Mouse (Mus musculus) CH12.LX (cell line): ENCODE data around the gene Tmbim6. TPM values are rescaled to one million over a fixed set of nuclear protein-coding genes. Genes with fewer than 3 reads are reported as not detected.

Experiments used
- DNase-seq: peaks from one replicate; pipeline ENCODE4 v3.0.0-alpha.2; 2013; ENCODE audit errors: extremely low read depth
- H3K27ac ChIP-seq: 2 replicates; pipeline ENCODE4 v1.5.1; 2012; ENCODE audit warnings: low read depth, mild to moderate bottlenecking, control low read depth, moderate library complexity; ENCODE audit not compliant: insufficient read depth
- H3K27me3 ChIP-seq: replicated peaks from 2 replicates; pipeline ENCODE3; 2012; ENCODE audit warnings: inconsistent platforms
- H3K36me3 ChIP-seq, 2 experiments: replicated peaks in 1 of 2; 2 replicates each; pipeline versions ENCODE3 to v1.6.1; 2012; ENCODE audit warnings: inconsistent platforms in 1 of 2, low read length in 1 of 2, mild to moderate bottlenecking in 1 of 2, mixed read lengths in 1 of 2, moderate library complexity in 1 of 2; ENCODE audit not compliant: control insufficient read depth in 1 of 2, insufficient read depth in 1 of 2
- H3K4me1 ChIP-seq, 2 experiments: 2 replicates each; pipeline ENCODE4 v1.6.1; 2012; ENCODE audit warnings: inconsistent platforms in 1 of 2, moderate library complexity in 1 of 2; ENCODE audit not compliant: insufficient read depth in 2 of 2, control insufficient read depth in 1 of 2
- H3K4me2 ChIP-seq: 2 replicates; pipeline ENCODE4 v1.6.1; 2012; ENCODE audit warnings: low read depth, mild to moderate bottlenecking, control low read depth; ENCODE audit not compliant: poor library complexity, insufficient read depth, severe bottlenecking
- H3K4me3 ChIP-seq, 3 experiments: fragments of 150-350 bp in 1 of 3; sonication (generic) in 1 of 3; replicated peaks in 1 of 3; 2 replicates each; pipeline versions ENCODE3 to v1.5.1; 2011 to 2012; ENCODE audit warnings: low read depth in 2 of 3, low read length in 2 of 3, mild to moderate bottlenecking in 2 of 3, moderate library complexity in 2 of 3, control low read depth in 1 of 3, improper control_type of control experiment in 1 of 3, inconsistent platforms in 1 of 3, mixed read lengths in 1 of 3; ENCODE audit not compliant: poor library complexity in 1 of 3
- H3K79me2 ChIP-seq: replicated peaks from 2 replicates; pipeline ENCODE4 v1.6.1; 2012; ENCODE audit warnings: mild to moderate bottlenecking, moderate library complexity; ENCODE audit not compliant: control insufficient read depth, poor library complexity, insufficient read depth, severe bottlenecking; ENCODE audit errors: extremely low read depth
- H3K9ac ChIP-seq: 2 replicates; pipeline ENCODE4 v1.6.1; 2012; ENCODE audit warnings: low read depth, mild to moderate bottlenecking, control low read depth, moderate library complexity; ENCODE audit not compliant: insufficient read depth
- H3K9me3 ChIP-seq: replicated peaks from 2 replicates; pipeline ENCODE3; 2012; ENCODE audit warnings: low read length, inconsistent platforms, mixed read lengths
- BHLHE40 ChIP-seq: IDR thresholded peaks from 2 replicates; pipeline ENCODE4 v1.6.1; 2011; ENCODE audit warnings: mild to moderate bottlenecking, low read depth, low read length, improper control_type of control experiment
- CHD1 ChIP-seq: IDR thresholded peaks from 2 replicates; pipeline ENCODE4 v1.6.1; 2012; ENCODE audit warnings: low read depth, low read length, improper control_type of control experiment, inconsistent platforms
- CHD2 ChIP-seq: IDR thresholded peaks from 2 replicates; pipeline ENCODE4 v1.6.1; 2011; ENCODE audit warnings: low read length, improper control_type of control experiment
- CTCF ChIP-seq, 2 experiments: IDR thresholded peaks in 1 of 2; conservative IDR thresholded peaks in 1 of 2; 2 replicates each; pipeline ENCODE4 v1.5.1; 2011 to 2012; ENCODE audit warnings: low read depth in 2 of 2, low read length in 2 of 2, improper control_type of control experiment in 1 of 2, inconsistent platforms in 1 of 2, mild to moderate bottlenecking in 1 of 2, moderate library complexity in 1 of 2
- E2F4 ChIP-seq: IDR thresholded peaks from 2 replicates; pipeline ENCODE4 v1.6.1; 2011; ENCODE audit warnings: low read depth, low read length, improper control_type of control experiment; ENCODE audit not compliant: insufficient replicate concordance
- ELF1 ChIP-seq: IDR thresholded peaks from 2 replicates; pipeline ENCODE4 v1.6.1; 2014; ENCODE audit warnings: low read depth, mild to moderate bottlenecking, inconsistent platforms, low read length, improper control_type of control experiment
- EP300 ChIP-seq: IDR thresholded peaks from 2 replicates; pipeline ENCODE4 v1.6.1; 2011; ENCODE audit warnings: low read length, improper control_type of control experiment
- ETS1 ChIP-seq: conservative IDR thresholded peaks from 2 replicates; pipeline ENCODE4 v1.6.1; 2012; ENCODE audit warnings: low read depth, mild to moderate bottlenecking, inconsistent platforms, low read length, improper control_type of control experiment, moderate library complexity
- GABPA ChIP-seq: IDR thresholded peaks from 2 replicates; pipeline ENCODE4 v1.6.1; 2012; ENCODE audit warnings: low read depth, low read length, improper control_type of control experiment, inconsistent platforms; ENCODE audit not compliant: insufficient replicate concordance
- HCFC1 ChIP-seq: IDR thresholded peaks from 2 replicates; pipeline ENCODE4 v1.6.1; 2012; ENCODE audit warnings: low read depth, mild to moderate bottlenecking, inconsistent platforms, low read length, improper control_type of control experiment
- IRF4 ChIP-seq: IDR thresholded peaks from 2 replicates; pipeline ENCODE4 v1.6.1; 2014; ENCODE audit warnings: low read depth, mild to moderate bottlenecking, inconsistent platforms, low read length, improper control_type of control experiment
- JUN ChIP-seq: IDR thresholded peaks from 2 replicates; pipeline ENCODE4 v1.6.1; 2011; ENCODE audit warnings: low read depth, mild to moderate bottlenecking, low read length, improper control_type of control experiment, moderate library complexity; ENCODE audit not compliant: insufficient read depth
- JUND ChIP-seq: conservative IDR thresholded peaks from 2 replicates; pipeline ENCODE4 v1.6.1; 2011; ENCODE audit warnings: low read depth, low read length, improper control_type of control experiment
- KAT2A ChIP-seq: IDR thresholded peaks from 2 replicates; pipeline ENCODE4 v1.6.1; 2012; ENCODE audit warnings: low read length, improper control_type of control experiment, inconsistent platforms; ENCODE audit not compliant: insufficient replicate concordance
- MAFK ChIP-seq: IDR thresholded peaks from 2 replicates; pipeline ENCODE4 v1.6.1; 2011; ENCODE audit warnings: low read length, improper control_type of control experiment; ENCODE audit not compliant: insufficient replicate concordance
- MAX ChIP-seq: IDR thresholded peaks from 2 replicates; pipeline ENCODE4 v1.6.1; 2011; ENCODE audit warnings: low read length, improper control_type of control experiment
- MAZ ChIP-seq: IDR thresholded peaks from 2 replicates; pipeline ENCODE4 v1.6.1; 2012; ENCODE audit warnings: low read depth, mild to moderate bottlenecking, inconsistent platforms, low read length, improper control_type of control experiment, moderate library complexity
- MEF2A ChIP-seq: IDR thresholded peaks from 2 replicates; pipeline ENCODE4 v1.6.1; 2014; ENCODE audit warnings: low read depth, mild to moderate bottlenecking, inconsistent platforms, low read length, improper control_type of control experiment, borderline replicate concordance
- MXI1 ChIP-seq: IDR thresholded peaks from 2 replicates; pipeline ENCODE4 v1.6.1; 2011; ENCODE audit warnings: mild to moderate bottlenecking, low read depth, low read length, improper control_type of control experiment
- MYC ChIP-seq: IDR thresholded peaks from 2 replicates; pipeline ENCODE4 v1.6.1; 2011; ENCODE audit warnings: low read depth, mild to moderate bottlenecking, improper control_type of control experiment, low read length
- NELFE ChIP-seq: IDR thresholded peaks from 2 replicates; pipeline ENCODE4 v1.6.1; 2011; ENCODE audit warnings: low read depth, low read length, improper control_type of control experiment
- NRF1 ChIP-seq: IDR thresholded peaks from 2 replicates; pipeline ENCODE4 v1.6.1; 2014; ENCODE audit warnings: low read depth, mild to moderate bottlenecking, inconsistent platforms, low read length, improper control_type of control experiment, moderate library complexity
- PAX5 ChIP-seq: IDR thresholded peaks from 2 replicates; pipeline ENCODE4 v1.6.1; 2012; ENCODE audit warnings: low read length, inconsistent platforms, mixed read lengths
- POLR2A ChIP-seq: IDR thresholded peaks from 2 replicates; pipeline ENCODE4 v1.6.1; 2011; ENCODE audit warnings: low read depth, mild to moderate bottlenecking, improper control_type of control experiment, low read length
- POLR2AphosphoS2 ChIP-seq: IDR thresholded peaks from 2 replicates; pipeline ENCODE4 v1.6.1; 2011; ENCODE audit warnings: low read depth, low read length, improper control_type of control experiment
- RAD21 ChIP-seq: IDR thresholded peaks from 2 replicates; pipeline ENCODE4 v1.6.1; 2011; ENCODE audit warnings: low read depth, mild to moderate bottlenecking, low read length, improper control_type of control experiment, moderate library complexity
- RCOR1 ChIP-seq: conservative IDR thresholded peaks from 2 replicates; pipeline ENCODE4 v1.6.1; 2012; ENCODE audit warnings: low read depth, mild to moderate bottlenecking, inconsistent platforms, low read length, improper control_type of control experiment
- SIN3A ChIP-seq: IDR thresholded peaks from 2 replicates; pipeline ENCODE4 v1.6.1; 2012; ENCODE audit warnings: low read length, improper control_type of control experiment, inconsistent platforms
- SMC3 ChIP-seq: IDR thresholded peaks from 2 replicates; pipeline ENCODE4 v1.6.1; 2011; ENCODE audit warnings: low read depth, low read length, improper control_type of control experiment
- TBP ChIP-seq: conservative IDR thresholded peaks from 2 replicates; pipeline ENCODE4 v1.6.1; 2011; ENCODE audit warnings: low read depth, low read length, improper control_type of control experiment
- TCF12 ChIP-seq: IDR thresholded peaks from 2 replicates; pipeline ENCODE4 v1.6.1; 2014; ENCODE audit warnings: low read depth, mild to moderate bottlenecking, inconsistent platforms, low read length, improper control_type of control experiment
- UBTF ChIP-seq: IDR thresholded peaks from 2 replicates; pipeline ENCODE4 v1.6.1; 2012; ENCODE audit warnings: low read depth, mild to moderate bottlenecking, inconsistent platforms, low read length, improper control_type of control experiment, moderate library complexity
- USF1 ChIP-seq: IDR thresholded peaks from 2 replicates; pipeline ENCODE4 v1.6.1; 2014; ENCODE audit warnings: low read depth, mild to moderate bottlenecking, inconsistent platforms, low read length, improper control_type of control experiment
- USF2 ChIP-seq: conservative IDR thresholded peaks from 2 replicates; pipeline ENCODE4 v1.6.1; 2011; ENCODE audit warnings: low read depth, low read length, improper control_type of control experiment
- ZC3H11A ChIP-seq: IDR thresholded peaks from 2 replicates; pipeline ENCODE4 v1.6.1; 2012; ENCODE audit warnings: low read depth, mild to moderate bottlenecking, inconsistent platforms, low read length, improper control_type of control experiment
- ZKSCAN1 ChIP-seq: IDR thresholded peaks from 2 replicates; pipeline ENCODE4 v1.6.1; 2012; ENCODE audit warnings: low read depth, inconsistent platforms, low read length, improper control_type of control experiment, borderline replicate concordance
- ZMIZ1 ChIP-seq: IDR thresholded peaks from 2 replicates; pipeline ENCODE4 v1.6.1; 2012; ENCODE audit warnings: low read depth, mild to moderate bottlenecking, inconsistent platforms, low read length, improper control_type of control experiment
- ZNF384 ChIP-seq: IDR thresholded peaks from 2 replicates; pipeline ENCODE4 v1.6.1; 2012; ENCODE audit warnings: low read depth, low read length, improper control_type of control experiment, inconsistent platforms
- dilution Hi-C: fragments of 300-500 bp; cut with MboI; formaldehyde crosslinking; loops from 2 replicates; pipeline ENCODE4 v1.14.3; 2020; ENCODE audit warnings: low sequenced_read_pairs; ENCODE audit not compliant: extremely low pct_unique_long_range_greater_than_20kb, extremely low pct_ligation_motif_present
- in situ Hi-C: fragments of 300-500 bp; cut with MboI; formaldehyde crosslinking; loops from 3 replicates; pipeline ENCODE4 v1.14.3; 2019; ENCODE audit warnings: low sequenced_read_pairs, low pct_ligation_motif_present, low pct_unique_long_range_greater_than_20kb, mixed read lengths
- polyA plus RNA-seq: library from polyadenylated mRNA; unstranded; fragments of >175 nt; gene quantifications from 2 replicates; pipeline ENCODE4 v1.2.1, GENCODE M21; 2012; ENCODE audit warnings: low read depth; ENCODE audit not compliant: insufficient read length
- total RNA-seq, 2 experiments: library from RNA; depleted of rRNA; stranded (reverse); fragments of 300-350 nt in 1 of 2; fragments of >200 nt in 1 of 2; gene quantifications; 2 replicates each; pipeline ENCODE4 v1.2.3; 2012 to 2014

Tmbim6 gene
- total and polyA plus RNA-seq, 3 experiments = 268 to 329 (median 269) TPM

- H3K9me3 ChIP-seq = no peaks in the 10 kb centered on the region
- H3K4me3 ChIP-seq = peak overlapping the region; percentile 35 to 53 (median 52)
- peaks cover 0 to 8% of the 10 kb centered on the region in 2 experiments for H3K36me3 ChIP-seq
- peak; percentile 98 for DNase-seq
- TF ChIP-seq POLR2A = peak; percentile 73
- peak; percentile 83; the same call in 1 of the 2 replicates for TF ChIP-seq MYC
- peak; percentile 58; the same call in 1 of the 2 replicates for TF ChIP-seq RCOR1
- peak; percentile 96 for TF ChIP-seq TCF12
- TF ChIP-seq NELFE = peak; percentile 55; the same call in 1 of the 2 replicates
- TF ChIP-seq ZKSCAN1 = peak; percentile 31; the same call in 1 of the 2 replicates
- TF ChIP-seq USF1 = no peak
- TF ChIP-seq IRF4 = peak; percentile 98
- peak; percentile 99 for TF ChIP-seq UBTF
- TF ChIP-seq USF2 = no peak; the same call in 1 of the 2 replicates
- peak; percentile 92 for TF ChIP-seq MEF2A
- TF ChIP-seq ZC3H11A = no peak
- peak; percentile 90 for TF ChIP-seq MAX
- peak; percentile 50 for TF ChIP-seq SMC3
- peak; percentile 92 for TF ChIP-seq SIN3A
- no peak for TF ChIP-seq E2F4
- peak; percentile 86 for TF ChIP-seq BHLHE40
- peak; percentile 40 for TF ChIP-seq RAD21
- peak; percentile 97 for TF ChIP-seq TBP
- peak; percentile 30; the same call in 1 of the 2 replicates for TF ChIP-seq ZNF384
- TF ChIP-seq JUN = no peak; the same call in 1 of the 2 replicates
- TF ChIP-seq ELF1 = peak; percentile 70
- TF ChIP-seq GABPA = no peak
- TF ChIP-seq CTCF (conservative IDR thresholded peaks at IDR 0.05 in 1 of 2, IDR thresholded peaks at IDR 0.05 in 1 of 2; ENCODE audit: low read depth in 2 of 2, low read length in 2 of 2) = peak in 1 of 2 experiments; percentile 54; a peak in 2 of 4 replicates
- TF ChIP-seq CHD1 = no peak
- TF ChIP-seq JUND = peak; percentile 52; the same call in 1 of the 2 replicates
- TF ChIP-seq PAX5 = no peak
- TF ChIP-seq ETS1 = peak; percentile 92
- TF ChIP-seq MXI1 = peak; percentile 81
- no peak for TF ChIP-seq POLR2AphosphoS2
- TF ChIP-seq HCFC1 = peak; percentile 66
- TF ChIP-seq CHD2 = peak; percentile 75; the same call in 1 of the 2 replicates
- peak; percentile 20; the same call in 1 of the 2 replicates for TF ChIP-seq NRF1
- TF ChIP-seq MAFK = peak; percentile 78
- peak; percentile 83 for TF ChIP-seq MAZ
- peak; percentile 68 for TF ChIP-seq ZMIZ1
- no peak for TF ChIP-seq KAT2A
- peak; percentile 97 for TF ChIP-seq EP300
- peaks cover 65% of the 10 kb centered on the region for H3K79me2 ChIP-seq
- no peaks in the 10 kb centered on the region for H3K27me3 ChIP-seq
- H3K4me2 ChIP-seq = peak overlapping the region; percentile 85
- H3K9ac ChIP-seq = peak overlapping the region; percentile 61
- H3K27ac ChIP-seq = peak overlapping the region; percentile 93
- dilution Hi-C loops (no loop called here), in situ Hi-C loops (loop anchor here (5.0 kb wide), 1 partner anchor 33 kb away; no protein-coding TSS in a partner anchor)
- H3K4me1 ChIP-seq = peaks cover 8 to 69% of the 10 kb centered on the region in 2 experiments
Measured at GRCm38 (mm10) chr15:99364921-99365320, 27.8 kb upstream of the Tmbim6 start.
